Mouse (Mus musculus): ENCODE data around the gene Igf1r. TPM values are rescaled to one million over a fixed set of nuclear protein-coding genes. Genes with fewer than 3 reads are reported as not detected.

Igf1r gene
- polyA plus RNA-seq, 1 experiment from 2014 or later, result 2.7 TPM

DNA sequence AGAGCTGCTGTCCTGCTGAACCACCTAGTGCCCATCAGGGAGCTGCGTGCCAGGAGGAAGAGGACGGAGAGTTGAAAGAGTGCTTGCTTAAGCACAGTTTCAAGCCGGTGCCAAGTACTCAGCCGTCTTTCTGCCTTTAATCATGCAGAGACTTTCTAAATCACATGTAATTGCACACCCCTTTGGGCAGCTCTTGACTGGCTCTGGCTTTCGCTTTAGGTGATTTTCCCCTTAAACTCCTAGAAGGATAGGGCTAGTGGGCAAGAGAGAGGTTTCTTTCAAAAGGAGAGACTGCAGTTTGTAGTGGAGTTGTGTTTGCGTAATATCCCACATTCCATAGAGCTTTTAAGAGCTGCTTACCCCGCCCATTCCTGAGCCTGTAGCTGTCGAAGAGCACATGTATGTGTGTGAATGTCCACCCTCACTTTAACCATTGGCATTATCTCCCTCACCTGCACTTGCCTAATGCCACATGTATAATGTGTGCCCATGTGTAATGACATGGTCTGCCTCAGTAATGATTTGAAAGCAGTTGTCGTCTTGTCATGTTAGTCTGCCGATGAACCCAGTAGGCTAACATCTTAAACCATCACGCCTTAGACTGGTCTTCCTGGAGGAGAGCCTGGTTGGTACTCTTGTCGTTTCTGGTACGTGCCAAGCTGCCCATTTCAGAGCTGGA lies 109.7 kb downstream of the Igf1r start:
- Histone ChIP-seq H3K4me1 (ENCODE audit: insufficient read depth) (no peaks in the 10 kb centered on the region; the same call in none of the 2 replicates), H3K4me2 (ENCODE audit: low read depth, low read length) (no peak overlapping the region), H3K36me3 (replicated peaks; ENCODE audit: insufficient read depth, low read length) (no peaks in the 10 kb centered on the region), H3K9ac (replicated peaks) (no peak overlapping the region), H3K27me3 (ENCODE audit: insufficient read depth, low read length) (peaks cover 19% of the 10 kb centered on the region), H3K4me3 (ENCODE audit: low read depth, low read length) (no peak overlapping the region), H3K9me3 (ENCODE audit: low read length) (no peaks in the 10 kb centered on the region), H3K27ac (ENCODE audit: low read depth) (no peak overlapping the region)
- WGBS (ENCODE audit: insufficient replicate concordance), result 77% methylated on average over 13 of the region's 13 CpGs
- no peak for DNase-seq
- no peak for TF ChIP-seq CTCF (IDR thresholded peaks at IDR 0.05; ENCODE audit: low read depth)
- no peak for TF ChIP-seq EP300 (IDR thresholded peaks at IDR 0.05; ENCODE audit: low read depth)
- no peak for ATAC-seq

DNA sequence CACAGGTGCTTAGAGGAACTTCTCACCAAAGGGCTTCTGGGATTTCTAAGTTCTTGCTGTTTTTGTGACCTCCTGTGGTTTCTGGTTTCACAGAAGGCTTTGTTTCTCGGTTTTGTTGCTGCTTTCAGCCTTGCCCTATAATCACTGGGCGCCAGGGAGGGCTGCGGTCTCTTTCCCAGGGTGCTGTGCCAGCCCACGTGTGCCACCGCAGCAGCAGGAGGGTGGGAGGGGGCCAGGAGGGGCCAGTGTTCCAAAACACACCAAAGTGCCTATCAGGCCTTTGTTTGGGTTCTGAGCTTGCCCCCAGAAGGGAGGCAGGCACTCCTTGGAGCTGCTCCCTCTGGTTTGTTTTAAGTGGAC lies 110.2 kb downstream of the Igf1r start:
- Histone ChIP-seq H3K27me3 (ENCODE audit: insufficient read depth, low read length) (peaks cover 19% of the 10 kb centered on the region), H3K4me1 (ENCODE audit: insufficient read depth) (no peaks in the 10 kb centered on the region; the same call in none of the 2 replicates), H3K36me3 (replicated peaks; ENCODE audit: insufficient read depth, low read length) (no peaks in the 10 kb centered on the region), H3K27ac (ENCODE audit: low read depth) (no peak overlapping the region), H3K9ac (replicated peaks) (no peak overlapping the region), H3K4me3 (ENCODE audit: low read depth, low read length) (no peak overlapping the region), H3K4me2 (ENCODE audit: low read depth, low read length) (no peak overlapping the region), H3K9me3 (ENCODE audit: low read length) (no peaks in the 10 kb centered on the region)
- ATAC-seq, result no peak
- DNase-seq, result no peak
- TF ChIP-seq CTCF (IDR thresholded peaks at IDR 0.05; ENCODE audit: low read depth), result no peak
- TF ChIP-seq EP300 (IDR thresholded peaks at IDR 0.05; ENCODE audit: low read depth), result no peak
- WGBS (ENCODE audit: insufficient replicate concordance), result 45% methylated on average over 5 of the region's 5 CpGs

DNA sequence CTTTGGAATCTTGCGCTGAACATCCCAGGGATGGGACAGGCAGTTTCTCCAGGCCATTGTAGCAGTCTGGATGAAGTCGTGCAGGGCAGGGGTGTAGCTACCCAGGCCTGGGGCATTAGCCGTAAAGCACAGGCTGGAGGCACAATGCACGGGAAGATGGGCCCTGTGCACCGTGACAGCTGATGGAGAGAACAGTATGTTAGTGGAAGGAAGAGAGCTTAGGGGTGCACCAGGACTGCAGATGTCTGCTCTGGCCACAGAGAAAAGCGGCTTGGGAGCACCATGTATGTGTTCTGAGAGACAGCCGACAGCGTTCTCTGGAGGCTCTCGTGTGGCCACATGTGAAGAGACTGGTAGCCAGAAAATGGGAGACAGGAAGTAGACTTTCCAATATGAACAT lies 111.1 kb downstream of the Igf1r start:
- H3K36me3 ChIP-seq (replicated peaks; ENCODE audit: insufficient read depth, low read length), result no peaks in the 10 kb centered on the region
- H3K4me1 ChIP-seq (ENCODE audit: insufficient read depth), result no peaks in the 10 kb centered on the region; the same call in none of the 2 replicates
- WGBS (ENCODE audit: insufficient replicate concordance), result 92% methylated on average over 9 of the region's 9 CpGs
- TF ChIP-seq CTCF (IDR thresholded peaks at IDR 0.05; ENCODE audit: low read depth) (no peak), EP300 (IDR thresholded peaks at IDR 0.05; ENCODE audit: low read depth) (no peak)
- H3K9ac ChIP-seq (replicated peaks), result no peak overlapping the region
- H3K27me3 ChIP-seq (ENCODE audit: insufficient read depth, low read length), result peaks cover 19% of the 10 kb centered on the region
- no peak overlapping the region for H3K4me2 ChIP-seq (ENCODE audit: low read depth, low read length)
- no peak overlapping the region for H3K27ac ChIP-seq (ENCODE audit: low read depth)
- ATAC-seq (no peak), DNase-seq (no peak)
- no peaks in the 10 kb centered on the region for H3K9me3 ChIP-seq (ENCODE audit: low read length)
- H3K4me3 ChIP-seq (ENCODE audit: low read depth, low read length), result no peak overlapping the region

DNA sequence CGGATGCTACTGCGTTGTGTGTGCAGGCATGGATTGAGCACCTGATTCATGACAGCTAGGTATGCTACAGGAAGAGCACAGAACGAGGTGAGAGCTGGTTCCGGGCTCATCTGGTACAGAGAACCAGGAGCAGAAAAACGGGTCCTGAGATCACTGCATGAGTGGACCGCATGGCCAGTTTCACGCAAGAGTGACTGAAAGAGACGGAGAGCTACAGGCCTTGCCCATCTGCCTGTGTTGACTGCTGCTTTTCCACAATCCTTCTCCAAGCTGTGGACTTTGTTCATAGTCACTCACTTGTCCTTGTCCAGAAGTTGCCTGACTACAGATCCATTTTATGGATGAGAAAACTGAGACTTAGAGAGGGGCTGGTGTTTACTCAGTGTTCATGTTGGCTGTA lies 111.5 kb downstream of the Igf1r start:
- ATAC-seq, result no peak
- no peaks in the 10 kb centered on the region; the same call in none of the 2 replicates for H3K4me1 ChIP-seq (ENCODE audit: insufficient read depth)
- no peak overlapping the region for H3K4me2 ChIP-seq (ENCODE audit: low read depth, low read length)
- TF ChIP-seq CTCF (IDR thresholded peaks at IDR 0.05; ENCODE audit: low read depth), result no peak
- H3K36me3 ChIP-seq (replicated peaks; ENCODE audit: insufficient read depth, low read length), result no peaks in the 10 kb centered on the region
- no peak overlapping the region for H3K9ac ChIP-seq (replicated peaks)
- no peak overlapping the region for H3K4me3 ChIP-seq (ENCODE audit: low read depth, low read length)
- no peak for DNase-seq
- H3K27ac ChIP-seq (ENCODE audit: low read depth), result no peak overlapping the region
- H3K27me3 ChIP-seq (ENCODE audit: insufficient read depth, low read length), result peaks cover 15% of the 10 kb centered on the region
- WGBS (ENCODE audit: insufficient replicate concordance), result 85% methylated on average over 8 of the region's 8 CpGs
- H3K9me3 ChIP-seq (ENCODE audit: low read length), result no peaks in the 10 kb centered on the region

DNA sequence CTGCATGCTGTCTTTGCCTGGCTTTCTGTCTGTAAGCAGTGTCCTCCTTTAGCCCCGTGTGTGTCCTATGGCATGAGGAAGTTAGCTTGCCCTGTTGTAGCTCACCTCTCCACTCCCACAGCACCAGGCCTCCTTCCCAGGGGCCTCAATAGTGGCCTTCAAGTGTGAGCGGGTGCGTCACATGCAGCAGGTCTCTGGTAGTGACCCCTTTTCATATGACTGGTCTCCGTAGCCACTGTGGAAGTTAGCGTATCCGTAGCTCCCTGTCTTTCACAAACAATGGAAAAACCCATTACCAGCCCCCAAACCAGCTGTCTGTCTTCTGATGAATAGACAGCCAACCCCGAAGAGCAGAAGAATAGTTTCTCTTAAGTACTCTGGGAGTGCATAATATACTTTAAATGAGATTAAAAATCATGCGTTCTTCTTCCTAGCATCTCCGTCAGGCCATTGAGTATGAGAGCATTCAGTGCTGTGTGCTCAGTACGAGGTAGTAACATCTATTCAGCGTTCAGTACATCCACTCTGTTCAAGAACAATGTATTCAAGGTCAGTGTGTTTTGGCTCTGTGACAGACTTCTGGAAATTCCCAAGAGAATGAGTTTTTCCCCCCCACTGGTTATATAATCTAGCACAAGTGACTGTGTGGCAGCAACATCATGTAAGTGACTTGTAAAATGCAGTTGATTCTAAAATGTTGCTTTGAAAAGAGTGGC lies 112.2 kb downstream of the Igf1r start:
- Histone ChIP-seq H3K4me1 (ENCODE audit: insufficient read depth) (no peaks in the 10 kb centered on the region; the same call in none of the 2 replicates), H3K27me3 (ENCODE audit: insufficient read depth, low read length) (peaks cover 19% of the 10 kb centered on the region), H3K9me3 (ENCODE audit: low read length) (no peaks in the 10 kb centered on the region), H3K27ac (ENCODE audit: low read depth) (no peak overlapping the region), H3K4me2 (ENCODE audit: low read depth, low read length) (no peak overlapping the region), H3K4me3 (ENCODE audit: low read depth, low read length) (no peak overlapping the region), H3K9ac (replicated peaks) (no peak overlapping the region), H3K36me3 (replicated peaks; ENCODE audit: insufficient read depth, low read length) (no peaks in the 10 kb centered on the region)
- TF ChIP-seq EP300 (IDR thresholded peaks at IDR 0.05; ENCODE audit: low read depth) (no peak), CTCF (IDR thresholded peaks at IDR 0.05; ENCODE audit: low read depth) (no peak)
- ATAC-seq (no peak), DNase-seq (no peak)
- 65% methylated on average over 11 of the region's 11 CpGs for WGBS (ENCODE audit: insufficient replicate concordance)

DNA sequence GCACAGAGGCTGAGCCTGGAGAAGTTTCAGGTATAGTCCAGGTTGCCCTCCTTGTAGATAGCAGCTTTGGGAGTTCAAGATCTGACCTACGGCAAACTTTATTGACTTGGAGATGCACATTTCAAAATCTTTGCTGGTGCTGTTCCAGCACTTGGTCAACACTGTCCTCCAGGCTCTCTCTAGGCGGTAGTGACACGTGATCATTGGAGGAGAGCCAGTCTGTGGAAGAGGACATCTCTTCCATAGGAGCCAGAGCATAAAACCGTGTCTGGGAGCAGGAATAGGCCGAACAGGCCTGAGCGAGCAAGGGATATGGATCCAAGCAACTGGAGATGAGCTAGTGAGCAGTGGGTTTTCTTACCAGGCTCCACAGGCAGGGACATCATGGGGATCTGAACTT lies 113.3 kb downstream of the Igf1r start:
- no peak for TF ChIP-seq CTCF (IDR thresholded peaks at IDR 0.05; ENCODE audit: low read depth)
- TF ChIP-seq EP300 (IDR thresholded peaks at IDR 0.05; ENCODE audit: low read depth), result no peak
- H3K4me3 ChIP-seq (ENCODE audit: low read depth, low read length), result no peak overlapping the region

More for the DNA sequence above, 113.3 kb downstream of the Igf1r start:
- no peak for ATAC-seq
- peak; percentile 43 for DNase-seq
- WGBS (ENCODE audit: insufficient replicate concordance), result 66% methylated on average over 6 of the region's 6 CpGs
- Histone ChIP-seq H3K27ac (ENCODE audit: low read depth) (no peak overlapping the region), H3K27me3 (ENCODE audit: insufficient read depth, low read length) (peaks cover 19% of the 10 kb centered on the region), H3K9ac (replicated peaks) (no peak overlapping the region), H3K4me1 (ENCODE audit: insufficient read depth) (no peaks in the 10 kb centered on the region; the same call in none of the 2 replicates), H3K4me2 (ENCODE audit: low read depth, low read length) (no peak overlapping the region), H3K36me3 (replicated peaks; ENCODE audit: insufficient read depth, low read length) (no peaks in the 10 kb centered on the region), H3K9me3 (ENCODE audit: low read length) (no peaks in the 10 kb centered on the region)

All from liver, postnatal 0 days (tissue).